Comparison of ENCODE assay signal across 9 mouse cellular contexts in the genomic region with DNA sequence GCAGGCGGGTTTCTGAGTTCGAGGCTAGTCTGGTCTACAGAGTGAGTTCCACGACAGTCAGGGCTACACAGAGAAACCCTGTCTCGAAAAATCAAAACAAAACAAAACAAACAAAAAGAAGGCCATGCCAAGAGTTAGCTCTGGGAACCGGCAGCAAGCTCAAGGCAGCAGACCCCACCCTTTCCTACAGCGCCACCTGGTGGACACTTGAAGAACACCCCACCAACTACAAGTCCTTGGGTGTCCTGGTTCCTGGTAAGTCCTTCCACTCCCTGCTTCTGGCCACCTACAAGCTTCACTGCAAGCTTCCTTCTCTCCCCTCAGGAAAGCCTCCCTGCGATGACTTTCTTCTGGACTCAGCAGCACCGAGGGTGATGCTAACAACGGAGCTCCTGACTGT. TPM values are rescaled to one million over a fixed set of nuclear protein-coding genes. Genes with fewer than 3 reads are reported as not detected.
DNase-seq lines count a peak whose midpoint lies in the region; ATAC-seq lines count a peak whose summit lies in the region.
"Had no signal": no experiment of that assay in that cellular context is flagged by ENCODE, and none has a peak within 500 bp of the region (broad histone marks: within the 10 kb centered on the region; RNA-seq: fewer than 3 reads in every experiment).

No protein-coding gene starts in this region.

- peak; percentile 60 for DNase-seq in forebrain, embryonic 14.5 days (ENCODE audit: low spot score)
- peak; percentile 92 for DNase-seq in adrenal gland, postnatal 14 days
- DNase-seq in embryonic facial prominence, embryonic 10.5 days (ENCODE audit: low spot score), result peak; percentile 81
- peak; percentile 83 to 91 for DNase-seq in heart, postnatal 10 days
- peak; percentile 67 to 84 for DNase-seq in layer of hippocampus, postnatal 25 days (ENCODE audit: extremely low spot score in 1 of 2, low spot score in 1 of 2)
- peak; percentile 64 to 87 for DNase-seq in spleen, postnatal 10 days (ENCODE audit: low spot score in 2 of 2)

- ATAC-seq in forebrain, embryonic 14.5 days, result no peak
- ATAC-seq in forebrain, embryonic 13.5 days, result no peak
- ATAC-seq in megakaryocyte progenitor cell, adult 5-6 weeks (replicated peaks; ENCODE audit: poor library complexity), result peak; percentile 84

- WGBS in forebrain, embryonic 14.5 days, result 57% methylated on average over 9 of the region's 9 CpGs
- WGBS in forebrain, embryonic 13.5 days, result 54% methylated on average over 9 of the region's 9 CpGs
- 56% methylated on average over 9 of the region's 9 CpGs for WGBS in embryonic facial prominence, embryonic 10.5 days

- no peak overlapping the region for H3K4me2 ChIP-seq in forebrain, embryonic 14.5 days (ENCODE audit: low read length)
- no peak overlapping the region for H3K4me2 ChIP-seq in forebrain, embryonic 13.5 days

- H3K27ac ChIP-seq in forebrain, embryonic 14.5 days (ENCODE audit: low read depth, low read length), result no peak overlapping the region
- no peak overlapping the region for H3K27ac ChIP-seq in forebrain, embryonic 13.5 days
- no peak overlapping the region for H3K27ac ChIP-seq in embryonic facial prominence, embryonic 10.5 days (replicated peaks)
- H3K27ac ChIP-seq: macrophage had no signal

- H3K36me3 ChIP-seq in forebrain, embryonic 14.5 days (ENCODE audit: control insufficient read depth, insufficient read depth, low read length), result peaks cover 87% of the 10 kb centered on the region
- peaks cover 86% of the 10 kb centered on the region for H3K36me3 ChIP-seq in forebrain, embryonic 13.5 days (ENCODE audit: poor library complexity, severe bottlenecking)
- peaks cover 95% of the 10 kb centered on the region for H3K36me3 ChIP-seq in embryonic facial prominence, embryonic 10.5 days (replicated peaks)

- H3K4me3 ChIP-seq in forebrain, embryonic 14.5 days (ENCODE audit: low read depth, low read length), result no peak overlapping the region
- no peak overlapping the region for H3K4me3 ChIP-seq in forebrain, embryonic 13.5 days
- no peak overlapping the region for H3K4me3 ChIP-seq in embryonic facial prominence, embryonic 10.5 days

- intact Hi-C loops in heart, postnatal 10 days (cut with DNase I), result loop anchor here (1.0 to 2.0 kb wide), 2 partner anchors 63 to 245 kb away; no protein-coding TSS in a partner anchor

- H3K4me1 ChIP-seq in forebrain, embryonic 14.5 days (ENCODE audit: control insufficient read depth, insufficient read depth, low read length), result no peaks in the 10 kb centered on the region
- H3K4me1 ChIP-seq in forebrain, embryonic 13.5 days, result no peaks in the 10 kb centered on the region
- peaks cover 6% of the 10 kb centered on the region; the same call in 1 of the 2 replicates for H3K4me1 ChIP-seq in embryonic facial prominence, embryonic 10.5 days

- H3K27me3 ChIP-seq in forebrain, embryonic 14.5 days (replicated peaks; ENCODE audit: control insufficient read depth, insufficient read depth, low read length), result no peaks in the 10 kb centered on the region
- no peaks in the 10 kb centered on the region for H3K27me3 ChIP-seq in forebrain, embryonic 13.5 days
- no peaks in the 10 kb centered on the region for H3K27me3 ChIP-seq in embryonic facial prominence, embryonic 10.5 days (replicated peaks; ENCODE audit: low read depth, poor library complexity, severe bottlenecking)

- H3K9me3 ChIP-seq in forebrain, embryonic 14.5 days (replicated peaks; ENCODE audit: control insufficient read depth, low read length), result no peaks in the 10 kb centered on the region
- H3K9me3 ChIP-seq in forebrain, embryonic 13.5 days (replicated peaks), result no peaks in the 10 kb centered on the region
- H3K9me3 ChIP-seq in embryonic facial prominence, embryonic 10.5 days, result no peaks in the 10 kb centered on the region

- no peak overlapping the region for H3K9ac ChIP-seq in forebrain, embryonic 14.5 days (ENCODE audit: low read length)
- H3K9ac ChIP-seq in forebrain, embryonic 13.5 days, result no peak overlapping the region

RNA-seq across cellular contexts. Expression of a gene that starts 12.6 kb away (rescaled TPM):
- polyA plus RNA-seq in forebrain, embryonic 14.5 days (2014; fragmentation: Nextera tagmentation; extraction: Ambion mirVana), result 447 and 495 TPM in 2 replicates
- 414 and 420 TPM in 2 replicates for polyA plus RNA-seq in forebrain, embryonic 13.5 days (2015; fragmentation: Nextera tagmentation; extraction: Ambion mirVana)
- total RNA-seq in adrenal gland, postnatal 14 days (2021), result 251 and 259 TPM in 2 replicates
- polyA plus RNA-seq in embryonic facial prominence, embryonic 10.5 days (2016; fragmentation: Nextera tagmentation; extraction: Ambion mirVana), result 496 and 508 TPM in 2 replicates
- 100 to 1,000 TPM; 203 to 204 TPM for total RNA-seq in heart, postnatal 10 days (2021)
- 100 to 1,000 TPM; 228 to 261 TPM for total RNA-seq in layer of hippocampus, postnatal 25 days (2021)
- total RNA-seq in megakaryocyte progenitor cell, adult 5-6 weeks (2015), result 303 and 339 TPM in 2 replicates
- total RNA-seq in megakaryocyte progenitor cell, adult 5-6 weeks (2017), result 449 and 454 TPM in 2 replicates

RNA-seq across cellular contexts. Expression of a gene that starts 12.7 kb away (rescaled TPM):
- polyA plus RNA-seq in forebrain, embryonic 14.5 days (2014; fragmentation: Nextera tagmentation; extraction: Ambion mirVana), result 0.11 TPM in 1 of 2 replicates, not detected in the other
- 0.13 and 0.16 TPM in 2 replicates for polyA plus RNA-seq in forebrain, embryonic 13.5 days (2015; fragmentation: Nextera tagmentation; extraction: Ambion mirVana)
- 0.15 and 0.60 TPM in 2 replicates for total RNA-seq in adrenal gland, postnatal 14 days (2021)
- polyA plus RNA-seq in embryonic facial prominence, embryonic 10.5 days (2016; fragmentation: Nextera tagmentation; extraction: Ambion mirVana), result 0.38 and 0.69 TPM in 2 replicates
- under 1 TPM in 1 of 2 experiments, not detected in 1; 0.12 TPM for total RNA-seq in heart, postnatal 10 days (2021)
- total RNA-seq in layer of hippocampus, postnatal 25 days (2021), result 1 to 10 TPM in 1 of 2 experiments, under 1 TPM in 1; 0.80 to 1.1 TPM
- total RNA-seq in megakaryocyte progenitor cell, adult 5-6 weeks (2015), result 0.15 TPM in 1 of 2 replicates, not detected in the other
- not detected in 2 replicates for total RNA-seq in megakaryocyte progenitor cell, adult 5-6 weeks (2017)

RNA-seq across cellular contexts. Expression of a gene that starts 47.9 kb away (rescaled TPM):
- polyA plus RNA-seq in forebrain, embryonic 14.5 days (2014; fragmentation: Nextera tagmentation; extraction: Ambion mirVana), result 17.4 and 19.1 TPM in 2 replicates
- polyA plus RNA-seq in forebrain, embryonic 13.5 days (2015; fragmentation: Nextera tagmentation; extraction: Ambion mirVana), result 13.7 TPM in 2 replicates
- total RNA-seq in adrenal gland, postnatal 14 days (2021), result 56.6 and 115 TPM in 2 replicates
- polyA plus RNA-seq in embryonic facial prominence, embryonic 10.5 days (2016; fragmentation: Nextera tagmentation; extraction: Ambion mirVana), result 27.0 and 28.1 TPM in 2 replicates
- 10 to 100 TPM; 22.0 to 26.6 TPM for total RNA-seq in heart, postnatal 10 days (2021)
- 10 to 100 TPM; 37.2 to 43.4 TPM for total RNA-seq in layer of hippocampus, postnatal 25 days (2021)
- 0.84 and 1.2 TPM in 2 replicates for total RNA-seq in megakaryocyte progenitor cell, adult 5-6 weeks (2015)
- 0.54 and 0.61 TPM in 2 replicates for total RNA-seq in megakaryocyte progenitor cell, adult 5-6 weeks (2017)

Comparison
In these comparisons a context has a peak if more than half of its experiments do, and no peak if none do; other contexts are left out.
1. RNA of a gene that starts 47.9 kb away (total RNA-seq): 56.6 to 115 TPM in adrenal gland, postnatal 14 days, 37.2 to 43.4 TPM in layer of hippocampus, postnatal 25 days and 22.0 to 26.6 TPM in heart, postnatal 10 days; 0.54 to 1.2 TPM in megakaryocyte progenitor cell, adult 5-6 weeks; every median in the first group is over 10 times any median in the second.
2. Peak in every context shown above with its lines, with median percentiles within 50 percentile points of each other: DNase-seq.